Mouse (Mus musculus): ENCODE data around the gene Eva1c.

DNA sequence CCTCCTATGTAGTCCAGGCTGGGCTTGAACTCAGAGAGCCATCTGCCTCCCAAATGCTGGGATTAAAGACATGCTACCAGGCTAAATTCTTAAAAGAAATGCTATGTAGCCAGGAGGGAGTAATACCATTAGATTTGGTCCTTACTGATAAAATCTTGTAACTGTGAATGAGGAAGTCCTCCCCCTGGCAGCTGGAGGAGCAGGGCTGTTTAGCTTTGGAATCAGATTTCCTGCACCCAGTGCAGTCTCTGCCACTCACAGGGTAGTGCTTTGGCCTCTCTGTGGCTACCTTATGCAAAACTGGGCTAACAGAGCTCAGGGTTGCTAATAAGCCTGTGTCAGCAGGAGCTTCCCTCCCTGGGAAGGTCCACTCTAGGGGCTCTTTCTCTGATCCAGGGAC, 31.8 kb upstream of the Eva1c start:
- TF ChIP-seq CHD2 (IDR thresholded peaks at IDR 0.05; ENCODE audit: low read depth, low read length) (no peak), HCFC1 (IDR thresholded peaks at IDR 0.05; ENCODE audit: borderline replicate concordance, insufficient read depth, low read length) (no peak), ZC3H11A (IDR thresholded peaks at IDR 0.05; ENCODE audit: borderline replicate concordance, low read depth, low read length) (no peak)

Data from ES-E14 (cell line).